Mouse (Mus musculus) C2C12 (cell line): Measurements from ENCODE around the gene Rnf144b. TPM values are rescaled to one million over a fixed set of nuclear protein-coding genes. Genes with fewer than 3 reads are reported as not detected.

Source experiments
- H3K27me3 ChIP-seq: one replicate; pipeline ENCODE4 v1.6.1; 2011; ENCODE audit not compliant: control insufficient read depth, insufficient read depth, insufficient read length
- H3K36me3 ChIP-seq: one replicate; pipeline ENCODE4 v1.6.1; 2011; ENCODE audit not compliant: control insufficient read depth, insufficient read depth
- H3K4me3 ChIP-seq: one replicate; pipeline ENCODE4 v1.5.1; 2011; ENCODE audit warnings: mild to moderate bottlenecking, control low read depth; ENCODE audit not compliant: poor library complexity, insufficient read depth, severe bottlenecking
- H3K79me2 ChIP-seq: one replicate; pipeline ENCODE4 v1.6.1; 2011; ENCODE audit not compliant: control insufficient read depth, insufficient read depth
- H3K79me3 ChIP-seq: one replicate; pipeline ENCODE4 v1.6.1; 2011; ENCODE audit warnings: low read depth, control low read depth
- H3ac ChIP-seq: one replicate; pipeline ENCODE3; 2011; ENCODE audit warnings: low read depth; ENCODE audit not compliant: control insufficient read depth, insufficient read length
- CEBPB ChIP-seq: IDR thresholded peaks from one replicate; pipeline ENCODE4 v1.6.1; 2011; ENCODE audit warnings: low read depth, mild to moderate bottlenecking, control low read depth, moderate library complexity
- CTCF ChIP-seq: IDR thresholded peaks from one replicate; pipeline ENCODE4 v1.5.1; 2011; ENCODE audit not compliant: control insufficient read depth, insufficient read depth, insufficient read length
- FOSL1 ChIP-seq: IDR thresholded peaks from one replicate; pipeline ENCODE4 v1.8.0; 2011; ENCODE audit warnings: mild to moderate bottlenecking, low read length; ENCODE audit not compliant: poor library complexity, insufficient read depth, severe bottlenecking
- MAX ChIP-seq: IDR thresholded peaks from one replicate; pipeline ENCODE4 v1.6.1; 2011; ENCODE audit warnings: mild to moderate bottlenecking, control low read depth
- MYOD1 ChIP-seq: IDR thresholded peaks from one replicate; pipeline ENCODE4 v1.6.1; 2011; ENCODE audit warnings: low read depth; ENCODE audit not compliant: control insufficient read depth, insufficient read length
- MYOG ChIP-seq: IDR thresholded peaks from one replicate; pipeline ENCODE4 v1.6.1; 2011; ENCODE audit not compliant: control insufficient read depth, insufficient read length; ENCODE audit errors: extremely low read depth
- USF1 ChIP-seq: IDR thresholded peaks from one replicate; pipeline ENCODE4 v1.6.1; 2011; ENCODE audit warnings: low read depth, mild to moderate bottlenecking, control low read depth, moderate library complexity
- polyA plus RNA-seq: library from polyadenylated mRNA; unstranded; fragments of >200 nt; fragmentation: generic; extraction: Trizol; gene quantifications from one replicate; pipeline ENCODE4 v1.2.1, GENCODE M21; 2012; ENCODE audit warnings: missing spikeins

The Rnf144b gene
- polyA plus RNA-seq, 1 experiment, result 0.28 TPM

DNA sequence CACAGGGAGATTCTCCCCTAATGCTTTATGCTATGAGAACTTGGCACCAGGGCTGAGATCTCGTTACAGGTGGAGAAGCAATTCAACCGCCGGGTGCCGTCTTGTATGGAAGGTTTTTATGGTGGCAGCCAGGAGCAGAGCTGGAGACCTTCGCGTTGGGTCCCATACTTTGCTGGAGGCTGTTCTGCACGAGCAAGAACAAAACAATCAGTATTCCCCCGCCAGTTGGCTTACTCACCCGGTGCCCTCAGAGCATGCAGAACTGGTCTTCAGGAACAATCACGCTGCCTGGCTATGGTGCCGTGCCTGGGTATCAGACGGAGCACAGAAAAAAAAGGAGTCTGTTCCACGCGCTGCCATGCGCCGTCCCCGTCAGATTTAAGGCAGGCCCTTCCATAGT is 115.7 kb downstream of the Rnf144b start:
- H3K4me3 ChIP-seq, result no peak overlapping the region
- no peaks in the 10 kb centered on the region for H3K79me3 ChIP-seq
- no peak overlapping the region for H3ac ChIP-seq
- TF ChIP-seq FOSL1 (no peak), MYOD1 (no peak), MYOG (no peak), CTCF (no peak)
- H3K27me3 ChIP-seq, result peaks cover 11% of the 10 kb centered on the region
- H3K36me3 ChIP-seq, result no peaks in the 10 kb centered on the region
- no peaks in the 10 kb centered on the region for H3K79me2 ChIP-seq

DNA sequence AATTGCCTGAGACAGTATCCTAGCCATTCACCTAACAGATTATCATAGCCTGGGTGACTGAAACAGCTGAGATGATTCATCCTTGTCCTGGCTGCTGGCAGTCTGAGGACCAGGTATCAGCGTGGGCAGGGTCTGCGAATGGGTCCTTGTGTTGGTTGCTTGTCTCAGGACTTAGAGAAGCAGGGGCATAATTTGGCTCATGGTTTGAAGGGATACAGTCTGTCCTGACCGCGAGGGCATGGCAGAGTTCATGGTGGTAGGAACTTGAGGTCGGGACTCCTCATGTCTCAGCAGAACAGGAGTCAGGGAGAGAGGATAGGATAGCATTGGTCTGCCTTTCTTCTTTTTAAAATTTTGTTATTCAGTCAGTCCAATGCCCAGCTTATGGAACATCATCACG is 121.1 kb downstream of the Rnf144b start:
- no peak for TF ChIP-seq FOSL1
- TF ChIP-seq CEBPB, result no peak
- no peak for TF ChIP-seq MAX
- no peak for TF ChIP-seq CTCF
- TF ChIP-seq MYOG, result no peak
- TF ChIP-seq MYOD1, result no peak
- TF ChIP-seq USF1, result no peak
- Histone ChIP-seq H3K36me3 (no peaks in the 10 kb centered on the region), H3K79me2 (no peaks in the 10 kb centered on the region), H3K79me3 (no peaks in the 10 kb centered on the region), H3K27me3 (peaks cover 8% of the 10 kb centered on the region), H3K4me3 (no peak overlapping the region), H3ac (no peak overlapping the region)

DNA sequence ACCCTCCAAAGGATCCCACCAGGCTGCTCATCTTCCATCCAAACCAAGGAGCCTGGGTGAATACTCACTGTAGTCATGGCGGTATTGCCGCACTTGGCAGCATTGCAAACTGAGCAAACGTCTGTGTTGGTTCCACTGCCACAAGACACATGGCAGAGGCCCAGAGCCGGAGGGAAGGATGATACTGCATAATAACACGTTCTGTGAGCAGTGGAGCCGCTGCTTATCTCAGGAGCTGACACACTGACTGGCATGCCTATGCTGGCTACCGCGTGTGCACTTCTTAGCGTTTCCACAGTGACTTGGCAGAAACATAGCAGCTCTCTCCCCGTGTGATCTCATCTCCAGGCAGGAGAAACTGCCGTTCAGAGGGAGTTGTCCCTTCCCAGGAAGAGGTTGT is 122.3 kb downstream of the Rnf144b start:
- Histone ChIP-seq H3K27me3 (peaks cover 5% of the 10 kb centered on the region), H3K79me3 (no peaks in the 10 kb centered on the region), H3K36me3 (no peaks in the 10 kb centered on the region), H3ac (no peak overlapping the region), H3K79me2 (no peaks in the 10 kb centered on the region), H3K4me3 (no peak overlapping the region)
- TF ChIP-seq MAX (no peak), USF1 (no peak), MYOD1 (no peak), CTCF (no peak), MYOG (no peak), FOSL1 (no peak), CEBPB (no peak)

DNA sequence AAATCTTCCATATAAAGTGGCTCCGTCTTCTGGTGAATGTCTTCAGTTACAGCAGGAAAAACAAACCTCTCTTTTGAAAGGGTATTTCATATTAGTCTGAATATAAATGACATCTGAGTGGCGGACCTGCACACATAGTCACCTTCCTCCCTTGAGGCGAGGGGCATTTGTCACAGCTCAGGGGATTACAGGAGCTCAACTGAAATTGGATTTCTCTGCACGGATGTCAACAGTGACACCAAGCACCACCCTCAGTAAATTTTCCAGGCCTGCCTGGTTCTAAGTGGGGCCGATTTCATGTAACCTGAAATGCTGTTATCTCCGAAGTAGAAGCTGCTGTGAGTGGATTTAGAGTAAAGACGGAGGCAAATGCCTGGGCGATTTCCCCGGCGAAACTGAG is 124.0 kb downstream of the Rnf144b start:
- Histone ChIP-seq H3K36me3 (no peaks in the 10 kb centered on the region), H3K4me3 (no peak overlapping the region), H3K79me3 (no peaks in the 10 kb centered on the region), H3K79me2 (no peaks in the 10 kb centered on the region), H3ac (no peak overlapping the region), H3K27me3 (peaks cover 5% of the 10 kb centered on the region)
- no peak for TF ChIP-seq USF1
- TF ChIP-seq CTCF, result no peak
- no peak for TF ChIP-seq MYOG
- TF ChIP-seq FOSL1, result no peak
- TF ChIP-seq CEBPB, result no peak
- no peak for TF ChIP-seq MAX
- no peak for TF ChIP-seq MYOD1

DNA sequence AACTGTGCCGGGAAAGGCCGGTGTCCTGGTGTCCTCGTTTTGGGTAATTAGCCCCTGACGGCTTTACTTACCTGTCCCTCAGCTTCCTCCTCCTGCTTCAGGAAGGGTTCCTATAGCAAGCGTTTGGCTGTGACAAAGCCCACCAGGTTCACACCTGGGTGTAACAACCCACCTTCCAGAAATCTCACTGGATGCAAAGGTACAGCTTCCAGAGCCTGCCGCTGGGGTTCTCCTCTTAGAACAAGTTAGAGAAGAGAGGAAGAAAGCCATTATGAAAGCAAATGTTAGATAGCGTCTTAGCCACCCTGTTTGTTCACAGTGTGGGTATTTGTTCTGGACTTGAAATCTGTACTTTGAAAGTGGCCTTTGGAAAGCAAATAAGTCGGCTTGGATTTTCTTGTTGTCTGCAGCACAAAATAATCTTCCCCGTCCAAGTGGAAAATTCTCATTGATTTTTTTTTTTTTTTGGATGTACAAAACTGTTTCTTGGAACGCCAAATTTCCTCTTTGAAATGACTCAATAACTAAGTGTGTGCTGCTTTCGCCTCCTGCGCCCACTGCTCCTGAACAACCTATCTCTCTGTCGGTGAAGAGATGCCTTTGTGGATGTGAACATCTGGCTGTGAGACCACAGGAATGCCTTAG is 124.8 kb downstream of the Rnf144b start:
- no peak for TF ChIP-seq USF1

DNA sequence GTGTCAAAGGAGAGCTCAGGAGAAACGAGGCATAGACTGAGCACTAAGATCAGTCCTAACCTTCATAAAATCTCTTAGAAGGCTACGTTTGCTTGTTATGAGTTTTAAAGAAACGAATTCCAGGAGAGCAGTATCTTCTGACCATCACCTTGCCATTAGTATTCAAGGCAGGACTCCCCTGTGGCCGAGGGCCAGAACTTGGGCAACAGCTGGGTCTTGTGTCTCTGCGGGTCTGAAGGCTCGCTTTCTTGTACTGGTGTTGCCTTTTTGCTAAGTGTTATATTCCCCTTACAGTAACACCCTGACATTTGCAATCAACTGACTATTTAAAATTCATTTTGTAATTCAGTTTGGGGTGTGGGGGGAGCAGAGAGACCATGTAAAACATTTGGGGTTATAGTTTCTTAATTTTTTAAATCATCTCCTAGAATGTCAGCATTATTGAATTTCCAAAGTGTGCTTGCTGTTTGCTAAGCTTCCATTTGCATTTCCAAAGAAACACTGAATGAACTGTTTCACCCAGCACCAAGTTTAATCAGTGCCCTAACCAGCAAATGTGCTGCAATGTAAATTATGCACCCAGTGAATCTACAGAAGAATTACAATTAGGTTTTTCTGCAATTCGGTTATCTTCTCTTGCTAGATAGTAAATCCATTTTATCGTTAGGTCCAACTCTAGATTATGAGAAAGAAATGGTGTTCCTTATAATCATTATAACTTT is 126.0 kb downstream of the Rnf144b start:
- H3K4me3 ChIP-seq, result no peak overlapping the region
- TF ChIP-seq MYOD1 (no peak), FOSL1 (no peak), CEBPB (no peak), USF1 (no peak), MAX (no peak), CTCF (no peak), MYOG (no peak)
- H3K79me3 ChIP-seq, result no peaks in the 10 kb centered on the region
- no peaks in the 10 kb centered on the region for H3K79me2 ChIP-seq
- no peaks in the 10 kb centered on the region for H3K36me3 ChIP-seq
- peaks cover 5% of the 10 kb centered on the region for H3K27me3 ChIP-seq
- no peak overlapping the region for H3ac ChIP-seq

More for the DNA sequence above, 124.8 kb downstream of the Rnf144b start:
- Histone ChIP-seq H3ac (no peak overlapping the region), H3K79me3 (no peaks in the 10 kb centered on the region), H3K79me2 (no peaks in the 10 kb centered on the region), H3K36me3 (no peaks in the 10 kb centered on the region), H3K27me3 (peaks cover 5% of the 10 kb centered on the region), H3K4me3 (no peak overlapping the region)
